Mouse (Mus musculus): Measurements from ENCODE around the gene Hist1h2ae.
"Not testable (repeated sequence)": the region's sequence is repeated elsewhere in the genome, so short reads cannot be mapped to it uniquely, and the experiment has no call there.

Gene Hist1h2ae

GRCm38 (mm10) chr13:23583387-23584068 lies 12.5 kb upstream of the Hist1h2ae start:
- DNase-seq (ENCODE audit: low spot score) = no peak

DNA sequence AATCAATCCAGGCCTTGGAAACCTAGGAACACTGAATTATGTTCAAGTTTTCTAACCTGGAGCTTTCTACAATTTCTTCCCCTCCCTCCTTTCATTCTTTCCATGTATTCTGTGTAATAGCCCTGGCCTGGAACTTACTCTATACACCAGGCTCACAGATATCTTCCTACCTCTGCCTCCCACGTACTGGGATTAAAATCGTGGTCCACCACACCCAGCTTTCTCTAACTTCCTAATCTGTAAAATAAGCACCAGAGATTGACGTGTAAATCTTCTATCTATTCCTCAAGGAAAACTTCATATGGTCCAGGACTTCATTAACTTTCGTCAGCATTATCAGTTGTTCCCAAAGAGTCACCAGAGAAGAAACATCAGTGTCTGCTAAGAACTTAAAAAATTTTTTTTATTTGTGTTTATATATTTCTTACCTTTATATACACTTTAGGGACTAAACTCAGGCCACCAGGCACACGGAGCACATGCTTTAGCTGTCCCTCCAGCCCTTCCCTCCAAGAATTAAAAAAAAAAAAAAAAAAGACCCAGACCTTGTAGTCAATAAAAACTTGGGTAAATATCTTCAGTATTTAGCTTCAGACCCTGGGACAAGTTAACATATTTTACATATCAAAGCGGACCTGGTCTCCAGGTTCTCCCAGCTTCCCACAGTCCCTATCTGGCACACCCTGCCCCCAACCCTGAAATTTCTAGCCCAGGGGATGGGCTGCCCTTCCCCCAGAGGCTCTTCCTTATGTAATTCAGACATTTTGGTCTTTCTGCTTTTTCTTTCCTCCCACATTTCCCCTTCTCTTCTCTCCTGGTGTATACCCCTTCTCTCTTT lies 11.4 kb upstream of the Hist1h2ae start:
- DNase-seq (ENCODE audit: low spot score) = no peak

DNA sequence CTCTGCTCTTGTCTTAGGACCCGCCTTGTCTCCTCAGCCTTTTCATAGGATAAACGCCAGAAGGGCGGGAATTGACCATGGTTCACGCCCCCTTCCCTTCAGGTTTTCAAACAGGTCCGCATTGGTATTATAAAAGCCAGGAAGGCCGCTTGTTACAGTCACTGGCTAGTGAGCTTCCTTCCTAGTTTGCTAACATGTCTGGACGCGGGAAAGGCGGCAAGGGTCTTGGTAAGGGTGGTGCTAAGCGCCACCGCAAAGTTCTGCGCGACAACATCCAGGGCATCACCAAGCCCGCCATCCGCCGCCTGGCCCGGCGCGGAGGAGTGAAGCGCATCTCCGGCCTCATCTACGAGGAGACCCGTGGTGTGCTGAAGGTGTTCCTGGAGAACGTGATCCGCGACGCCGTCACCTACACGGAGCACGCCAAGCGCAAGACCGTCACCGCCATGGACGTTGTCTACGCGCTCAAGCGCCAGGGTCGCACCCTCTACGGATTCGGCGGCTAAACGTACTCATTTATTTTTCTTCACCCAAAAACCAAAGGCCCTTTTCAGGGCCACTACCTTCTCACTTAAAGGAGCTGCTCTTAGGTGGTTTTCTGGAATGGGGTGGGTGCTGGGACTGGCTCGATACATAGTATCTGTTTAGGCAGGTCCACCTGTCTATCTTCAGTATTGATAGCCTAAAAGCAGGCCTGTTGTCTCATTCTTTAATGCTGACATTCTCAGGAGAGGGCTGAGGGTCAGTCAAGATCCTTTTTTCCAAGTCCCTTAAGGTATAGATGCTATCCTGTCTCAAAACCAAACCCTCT lies 10.6 kb upstream of the Hist1h2ae start, which contains the start of gene Hist1h4d:
Gene Hist1h4d, plus strand, starts transcription at position 191 of the 811 bp plus-strand sequence.
- DNase-seq (ENCODE audit: low spot score) = peak; percentile 99

GRCm38 (mm10) chr13:23577835-23578234 lies 6.8 kb upstream of the Hist1h2ae start:
- no peak for DNase-seq (ENCODE audit: low spot score)

GRCm38 (mm10) chr13:23576906-23577639 lies 6.1 kb upstream of the Hist1h2ae start:
- DNase-seq (ENCODE audit: low spot score) = no peak

DNA sequence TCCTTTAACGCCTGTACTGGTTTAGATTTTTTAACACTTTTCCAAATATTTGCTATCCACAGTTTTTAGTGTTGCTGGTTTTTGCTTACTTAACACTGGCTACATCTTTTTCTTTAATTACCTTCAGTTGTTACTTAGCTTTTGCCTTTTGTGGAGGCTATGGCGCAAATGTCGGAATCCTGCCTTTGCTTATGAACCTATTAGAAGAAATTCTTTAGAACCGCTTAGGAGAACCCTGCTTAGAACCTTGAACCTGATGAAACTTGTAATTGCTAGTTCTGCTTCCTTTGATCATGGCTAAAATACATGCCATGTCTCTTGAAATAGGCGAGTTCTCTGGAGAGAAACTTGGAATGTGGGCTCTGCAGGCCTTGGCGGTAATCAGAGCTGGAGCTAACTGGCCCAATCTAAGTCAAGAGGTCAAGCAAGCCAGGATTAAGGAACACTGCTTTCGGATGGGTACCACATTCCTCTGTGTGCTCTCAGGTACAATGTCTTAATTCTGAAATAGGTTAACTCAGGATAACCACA lies 5.4 kb upstream of the Hist1h2ae start:
- DNase-seq (ENCODE audit: low spot score) = peak; percentile 68

DNA sequence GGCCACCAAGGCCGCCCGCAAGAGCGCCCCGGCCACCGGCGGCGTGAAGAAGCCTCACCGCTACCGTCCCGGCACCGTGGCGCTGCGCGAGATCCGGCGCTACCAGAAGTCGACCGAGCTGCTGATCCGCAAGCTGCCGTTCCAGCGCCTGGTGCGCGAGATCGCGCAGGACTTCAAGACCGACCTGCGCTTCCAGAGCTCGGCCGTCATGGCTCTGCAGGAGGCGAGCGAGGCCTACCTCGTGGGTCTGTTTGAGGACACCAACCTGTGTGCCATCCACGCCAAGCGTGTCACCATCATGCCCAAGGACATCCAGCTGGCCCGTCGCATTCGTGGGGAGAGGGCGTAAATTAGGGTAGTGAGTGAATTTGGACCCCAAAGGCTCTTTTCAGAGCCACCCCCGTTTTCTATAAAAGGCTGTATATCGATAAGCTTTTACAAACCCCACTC lies 4.9 kb upstream of the Hist1h2ae start:
- peak; percentile 33 for DNase-seq (ENCODE audit: low spot score)

DNA sequence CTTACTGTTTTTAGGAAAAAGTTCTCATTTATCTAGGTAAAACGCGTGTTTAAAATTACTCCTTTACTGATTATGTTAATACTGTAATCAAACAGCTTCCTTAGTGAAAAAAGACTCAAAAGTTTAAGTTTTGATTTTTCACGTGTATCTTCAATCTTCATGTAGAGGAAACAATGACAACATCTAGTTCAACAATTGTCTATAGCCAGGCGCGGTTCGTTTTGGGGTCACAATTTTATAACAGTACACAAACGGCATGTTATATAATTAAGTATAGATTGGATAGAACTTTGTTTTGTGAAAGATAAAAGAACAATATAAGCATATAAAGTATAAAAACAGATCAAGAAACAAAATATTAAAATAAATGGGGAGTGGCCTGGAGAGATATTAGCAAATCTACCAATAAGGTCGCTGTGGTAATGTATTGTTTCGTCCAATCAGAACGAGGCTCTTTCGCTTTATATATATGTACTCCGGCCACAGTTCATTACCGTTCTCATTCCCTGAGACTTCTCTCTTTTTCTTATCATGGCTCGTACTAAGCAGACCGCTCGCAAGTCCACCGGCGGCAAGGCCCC lies 4.3 kb upstream of the Hist1h2ae start, which contains the start of gene Hist1h3d:
Gene Hist1h3d, plus strand, starts transcription at position 493 of the 581 bp plus-strand sequence.
- DNase-seq (ENCODE audit: low spot score) = peak; percentile 89

- not testable (repeated sequence) for DNase-seq (ENCODE audit: low spot score)
Observed at GRCm38 (mm10) chr13:23574546-23575170, 3.6 kb upstream of the Hist1h2ae start.

- DNase-seq (ENCODE audit: low spot score) = peak; percentile 96
Observed at GRCm38 (mm10) chr13:23573898-23574524, 3.0 kb upstream of the Hist1h2ae start, which contains the start of the genes Hist1h2bf and Hist1h2ad. Hist1h2bf (minus strand) TSS chr13:23574196. Hist1h2ad (plus strand) TSS chr13:23574381.

DNA sequence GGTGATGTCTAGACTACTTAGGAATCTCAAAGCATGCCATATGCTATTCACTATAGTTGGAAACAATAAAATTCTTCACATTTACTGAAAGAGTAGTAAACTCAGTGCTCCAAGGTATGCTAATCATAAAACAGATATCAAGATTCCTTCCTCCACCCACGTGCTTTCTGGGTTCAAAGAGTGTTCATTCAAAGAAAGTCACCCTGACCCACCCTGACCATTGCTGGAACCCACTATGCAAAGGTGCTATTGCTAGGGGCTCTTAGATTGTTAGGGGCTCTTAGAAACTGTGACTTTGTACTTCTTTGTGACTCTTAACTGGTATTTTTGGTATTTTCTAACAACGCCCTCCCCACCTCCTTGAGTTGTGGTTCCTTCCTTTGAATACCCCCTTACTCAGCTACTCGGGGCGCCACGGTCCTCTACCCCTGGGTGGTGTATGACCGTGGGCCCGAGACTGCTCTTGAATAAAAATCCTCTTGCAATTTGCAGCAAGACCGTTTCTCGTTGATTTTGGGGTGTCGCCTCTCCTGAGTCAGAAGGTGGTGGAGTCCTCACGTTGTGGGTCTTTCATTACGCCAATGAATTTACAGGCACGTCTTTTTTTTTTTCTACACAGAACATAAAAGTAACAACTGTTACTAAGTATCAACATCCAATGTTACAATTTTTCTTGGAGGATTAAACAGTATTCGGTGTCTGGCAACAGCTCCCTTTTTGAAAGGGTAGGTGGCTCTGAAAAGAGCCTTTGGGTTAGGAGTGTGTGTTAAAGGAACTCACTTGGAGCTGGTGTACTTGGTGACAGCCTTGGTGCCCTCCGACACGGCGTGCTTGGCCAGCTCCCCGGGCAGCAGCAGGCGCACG lies 2.2 kb upstream of the Hist1h2ae start:
- DNase-seq (ENCODE audit: low spot score) = peak; percentile 33

DNA sequence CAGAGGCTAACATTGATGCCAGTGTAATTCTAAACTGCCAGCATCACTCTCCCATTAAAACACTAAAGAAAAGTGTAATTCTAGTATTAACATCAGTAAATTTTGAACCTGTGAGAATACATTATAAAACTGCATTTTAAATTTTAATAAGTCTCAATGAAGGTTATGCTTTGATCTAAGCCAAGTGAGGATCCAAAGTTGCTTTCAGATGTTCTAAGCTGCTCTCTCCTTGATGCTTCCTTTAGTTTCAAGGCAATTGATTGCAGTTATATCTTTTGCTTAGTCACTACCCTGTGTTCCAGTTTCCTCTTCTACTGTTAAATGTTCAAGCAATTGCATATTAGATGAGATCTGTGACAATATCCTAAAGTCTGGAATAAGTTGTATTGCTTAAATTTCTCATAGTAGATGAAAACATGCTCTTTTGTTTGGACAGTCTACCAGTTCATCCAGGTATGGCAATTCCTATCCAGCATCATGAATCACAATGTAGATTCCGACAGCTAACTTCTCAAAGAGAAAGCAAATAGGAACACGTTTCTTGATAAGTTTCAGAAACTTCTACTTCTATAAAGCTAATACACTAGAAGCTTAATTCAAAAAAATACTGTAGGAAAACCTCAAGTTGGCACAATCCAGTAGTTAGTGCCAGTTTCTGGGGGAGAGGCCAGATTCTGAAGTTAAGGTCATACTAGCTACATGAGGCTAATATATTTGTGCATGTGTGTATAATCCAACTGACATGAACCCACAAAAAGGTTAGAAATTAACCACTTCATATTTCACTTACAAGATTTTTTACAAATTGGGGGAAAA lies 1.4 kb upstream of the Hist1h2ae start:
- no peak for DNase-seq (ENCODE audit: low spot score)

- DNase-seq (ENCODE audit: low spot score) = peak; percentile 62
Observed at GRCm38 (mm10) chr13:23571504-23572217, 641 bp upstream of the Hist1h2ae start.

DNA sequence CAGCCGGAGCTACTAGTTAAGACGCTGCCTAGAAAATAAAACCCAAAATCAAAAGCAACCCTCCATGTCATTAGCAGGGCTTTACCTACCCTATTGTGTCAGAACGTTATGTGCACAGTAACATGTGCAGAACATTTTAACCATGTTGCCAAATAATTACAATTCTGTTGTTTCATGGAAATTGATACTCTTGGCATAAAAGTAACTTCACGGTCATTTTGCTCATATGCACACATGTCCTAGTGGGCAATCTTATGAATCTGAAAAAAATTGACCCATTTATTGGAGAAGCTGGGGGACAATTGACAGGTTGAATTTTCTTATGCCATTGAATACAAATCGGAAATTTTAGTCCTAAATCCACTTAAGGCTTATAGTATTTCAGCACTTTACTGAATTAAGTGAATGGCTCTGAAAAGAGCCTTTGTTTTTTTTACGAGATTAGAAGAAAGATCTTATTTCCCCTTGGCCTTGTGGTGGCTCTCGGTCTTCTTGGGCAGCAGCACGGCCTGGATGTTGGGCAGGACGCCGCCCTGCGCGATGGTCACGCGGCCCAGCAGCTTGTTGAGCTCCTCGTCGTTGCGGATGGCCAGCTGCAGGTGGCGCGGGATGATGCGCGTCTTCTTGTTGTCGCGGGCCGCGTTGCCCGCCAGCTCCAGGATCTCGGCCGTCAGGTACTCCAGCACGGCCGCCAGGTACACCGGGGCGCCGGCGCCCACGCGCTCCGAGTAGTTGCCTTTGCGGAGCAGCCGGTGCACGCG lies 579 bp downstream of the Hist1h2ae start:
- peak; percentile 49 for DNase-seq (ENCODE audit: low spot score)

- no peak for DNase-seq (ENCODE audit: low spot score)
Observed at GRCm38 (mm10) chr13:23564482-23564881, 6.5 kb downstream of the Hist1h2ae start.

- DNase-seq (ENCODE audit: low spot score) = peak; percentile 74
Observed at GRCm38 (mm10) chr13:23562699-23563462, 8.1 kb downstream of the Hist1h2ae start.

All from yolk sac, embryonic 10.5 days (tissue).